Mouse (Mus musculus) liver, postnatal 0 days (tissue): ENCODE measurements at regions not wholly inside any gene's neighbourhood (a gene's known extent, or its start where the extent isn't known, plus 50 kb on each side); places are given as distances from the start of the nearest gene placed in this dataset.

Experiments used
- CTCF ChIP-seq: sonication (generic); IDR thresholded peaks from 2 replicates; pipeline ENCODE4 v1.5.1; 2016; ENCODE audit warnings: antibody characterized with exemption, low read depth
- EP300 ChIP-seq: IDR thresholded peaks from 2 replicates; pipeline ENCODE4 v1.6.1; 2016; ENCODE audit warnings: antibody characterized with exemption, low read depth, mild to moderate bottlenecking

DNA sequence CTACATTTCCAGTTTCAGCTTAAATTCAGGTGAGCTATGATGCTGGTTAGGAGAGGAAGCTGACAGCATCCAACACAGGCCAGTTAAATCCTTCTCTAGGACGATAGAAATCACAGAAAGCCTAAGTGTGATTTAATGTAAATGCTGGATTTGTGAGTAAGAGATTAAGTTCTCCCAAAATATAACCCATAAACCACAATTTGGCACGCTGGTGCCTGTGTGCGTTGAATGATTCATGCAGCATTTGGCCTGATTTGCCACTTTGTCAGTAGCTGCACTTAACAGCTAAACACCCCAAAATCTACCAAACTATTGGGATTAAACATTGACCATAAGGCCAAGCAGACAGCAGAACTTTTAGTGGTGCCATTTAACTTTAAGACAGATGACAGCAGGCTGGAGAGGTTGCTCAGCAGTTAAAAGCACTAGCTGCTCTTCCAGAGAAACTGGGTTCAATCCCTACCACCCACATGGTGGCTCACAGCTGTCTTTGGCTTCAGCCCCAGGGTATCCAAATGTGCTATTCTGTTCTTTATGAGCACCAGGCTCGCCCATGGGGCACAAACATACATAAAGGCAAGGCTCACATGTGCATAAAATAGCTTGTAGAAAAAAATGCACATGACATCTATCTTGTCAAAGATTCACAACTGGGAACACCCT lies 83.5 kb downstream of the Nhlrc3 start:
- TF ChIP-seq CTCF (no peak), EP300 (no peak)
